Mouse (Mus musculus): ENCODE data around the gene Insl3. TPM values are rescaled to one million over a fixed set of nuclear protein-coding genes. Genes with fewer than 3 reads are reported as not detected.

Gene Insl3
- polyA plus RNA-seq, 1 experiment = 0.36 TPM

- H3K36me3 ChIP-seq (ENCODE audit: control insufficient read depth) = peaks cover 89% of the 10 kb centered on the region
Observed at GRCm38 (mm10) chr8:71711574-71711973, 22.6 kb downstream of the Insl3 start.

GRCm38 (mm10) chr8:71715531-71715930 lies 26.5 kb downstream of the Insl3 start:
- Histone ChIP-seq H3K9me3 (ENCODE audit: control insufficient read depth, low read length) (no peaks in the 10 kb centered on the region), H3K4me1 (ENCODE audit: control insufficient read depth) (peaks cover 16% of the 10 kb centered on the region), H3K27me3 (ENCODE audit: control insufficient read depth) (no peaks in the 10 kb centered on the region), H3K36me3 (ENCODE audit: control insufficient read depth) (peaks cover 98% of the 10 kb centered on the region), H3K4me3 (replicated peaks) (no peak overlapping the region)
- no peak for TF ChIP-seq GATA1 (IDR thresholded peaks at IDR 0.05; ENCODE audit: low read length)
- no peak for TF ChIP-seq TAL1 (IDR thresholded peaks at IDR 0.05; ENCODE audit: low read length)

More at GRCm38 (mm10) chr8:71711574-71711973, 22.6 kb downstream of the Insl3 start:
- no peaks in the 10 kb centered on the region for H3K9me3 ChIP-seq (ENCODE audit: control insufficient read depth, low read length)
- TF ChIP-seq TAL1 (IDR thresholded peaks at IDR 0.05; ENCODE audit: low read length) (no peak), GATA1 (IDR thresholded peaks at IDR 0.05; ENCODE audit: low read length) (no peak)
- peaks cover 20% of the 10 kb centered on the region for H3K4me1 ChIP-seq (ENCODE audit: control insufficient read depth)
- H3K4me3 ChIP-seq (replicated peaks) = no peak overlapping the region
- peaks cover 6% of the 10 kb centered on the region; the same call in 1 of the 2 replicates for H3K27me3 ChIP-seq (ENCODE audit: control insufficient read depth)

- TF ChIP-seq TAL1 (IDR thresholded peaks at IDR 0.05; ENCODE audit: low read length) (no peak), GATA1 (IDR thresholded peaks at IDR 0.05; ENCODE audit: low read length) (no peak)
- Histone ChIP-seq H3K4me3 (replicated peaks) (no peak overlapping the region), H3K27me3 (ENCODE audit: control insufficient read depth) (no peaks in the 10 kb centered on the region), H3K36me3 (ENCODE audit: control insufficient read depth) (peaks cover 98% of the 10 kb centered on the region), H3K9me3 (ENCODE audit: control insufficient read depth, low read length) (no peaks in the 10 kb centered on the region), H3K4me1 (ENCODE audit: control insufficient read depth) (peaks cover 23% of the 10 kb centered on the region)
Observed at GRCm38 (mm10) chr8:71716561-71717053, 27.6 kb downstream of the Insl3 start.

- Histone ChIP-seq H3K36me3 (ENCODE audit: control insufficient read depth) (peaks cover 98% of the 10 kb centered on the region), H3K27me3 (ENCODE audit: control insufficient read depth) (no peaks in the 10 kb centered on the region)
- TF ChIP-seq GATA1 (IDR thresholded peaks at IDR 0.05; ENCODE audit: low read length) (no peak), TAL1 (IDR thresholded peaks at IDR 0.05; ENCODE audit: low read length) (no peak)
Observed at GRCm38 (mm10) chr8:71717096-71717495, 28.1 kb downstream of the Insl3 start.

GRCm38 (mm10) chr8:71718252-71718651 lies 29.2 kb downstream of the Insl3 start:
- Histone ChIP-seq H3K9me3 (ENCODE audit: control insufficient read depth, low read length) (no peaks in the 10 kb centered on the region), H3K27me3 (ENCODE audit: control insufficient read depth) (no peaks in the 10 kb centered on the region), H3K36me3 (ENCODE audit: control insufficient read depth) (peaks cover 89% of the 10 kb centered on the region), H3K4me1 (ENCODE audit: control insufficient read depth) (peaks cover 39% of the 10 kb centered on the region), H3K4me3 (replicated peaks) (no peak overlapping the region)
- TF ChIP-seq TAL1 (IDR thresholded peaks at IDR 0.05; ENCODE audit: low read length) = no peak
- TF ChIP-seq GATA1 (IDR thresholded peaks at IDR 0.05; ENCODE audit: low read length) = no peak

More at GRCm38 (mm10) chr8:71717096-71717495, 28.1 kb downstream of the Insl3 start:
- no peaks in the 10 kb centered on the region for H3K9me3 ChIP-seq (ENCODE audit: control insufficient read depth, low read length)
- peaks cover 28% of the 10 kb centered on the region for H3K4me1 ChIP-seq (ENCODE audit: control insufficient read depth)
- no peak overlapping the region for H3K4me3 ChIP-seq (replicated peaks)

GRCm38 (mm10) chr8:71719218-71719617 lies 30.2 kb downstream of the Insl3 start:
- Histone ChIP-seq H3K4me1 (ENCODE audit: control insufficient read depth) (peaks cover 49% of the 10 kb centered on the region), H3K36me3 (ENCODE audit: control insufficient read depth) (peaks cover 79% of the 10 kb centered on the region), H3K4me3 (replicated peaks) (no peak overlapping the region), H3K27me3 (ENCODE audit: control insufficient read depth) (no peaks in the 10 kb centered on the region), H3K9me3 (ENCODE audit: control insufficient read depth, low read length) (no peaks in the 10 kb centered on the region)
- TF ChIP-seq TAL1 (IDR thresholded peaks at IDR 0.05; ENCODE audit: low read length) = no peak
- no peak for TF ChIP-seq GATA1 (IDR thresholded peaks at IDR 0.05; ENCODE audit: low read length)

- Histone ChIP-seq H3K9me3 (ENCODE audit: control insufficient read depth, low read length) (no peaks in the 10 kb centered on the region), H3K4me3 (replicated peaks) (no peak overlapping the region), H3K36me3 (ENCODE audit: control insufficient read depth) (peaks cover 72% of the 10 kb centered on the region), H3K4me1 (ENCODE audit: control insufficient read depth) (peaks cover 57% of the 10 kb centered on the region), H3K27me3 (ENCODE audit: control insufficient read depth) (peaks cover 2% of the 10 kb centered on the region; the same call in 1 of the 2 replicates)
- TF ChIP-seq TAL1 (IDR thresholded peaks at IDR 0.05; ENCODE audit: low read length) = no peak
- TF ChIP-seq GATA1 (IDR thresholded peaks at IDR 0.05; ENCODE audit: low read length) = no peak
Observed at GRCm38 (mm10) chr8:71719928-71720457, 31.0 kb downstream of the Insl3 start.

- H3K4me3 ChIP-seq (replicated peaks) = peak overlapping the region; percentile 79
- H3K9me3 ChIP-seq (ENCODE audit: control insufficient read depth, low read length) = no peaks in the 10 kb centered on the region
- H3K4me1 ChIP-seq (ENCODE audit: control insufficient read depth) = peaks cover 75% of the 10 kb centered on the region
- peaks cover 42% of the 10 kb centered on the region for H3K36me3 ChIP-seq (ENCODE audit: control insufficient read depth)
- no peak for TF ChIP-seq TAL1 (IDR thresholded peaks at IDR 0.05; ENCODE audit: low read length)
- TF ChIP-seq GATA1 (IDR thresholded peaks at IDR 0.05; ENCODE audit: low read length) = no peak
- H3K27me3 ChIP-seq (ENCODE audit: control insufficient read depth) = peaks cover 15% of the 10 kb centered on the region
Observed at GRCm38 (mm10) chr8:71723047-71723551, 34.1 kb downstream of the Insl3 start.

- Histone ChIP-seq H3K4me3 (replicated peaks) (peak overlapping the region; percentile 79), H3K27me3 (ENCODE audit: control insufficient read depth) (peaks cover 28% of the 10 kb centered on the region), H3K36me3 (ENCODE audit: control insufficient read depth) (peaks cover 30% of the 10 kb centered on the region), H3K4me1 (ENCODE audit: control insufficient read depth) (peaks cover 81% of the 10 kb centered on the region), H3K9me3 (ENCODE audit: control insufficient read depth, low read length) (no peaks in the 10 kb centered on the region)
- TF ChIP-seq TAL1 (IDR thresholded peaks at IDR 0.05; ENCODE audit: low read length) (no peak), GATA1 (IDR thresholded peaks at IDR 0.05; ENCODE audit: low read length) (no peak)
Observed at GRCm38 (mm10) chr8:71724389-71724788, 35.4 kb downstream of the Insl3 start.
